Mouse (Mus musculus) cerebellum, postnatal 25 days (tissue): ENCODE results near the gene Coro2a.

Experiments
- DNase-seq, 2 experiments: peaks; one replicate each; pipeline ENCODE4 v3.0.0; 2021; ENCODE audit warnings: mixed read lengths in 2 of 2

Gene Coro2a

DNA sequence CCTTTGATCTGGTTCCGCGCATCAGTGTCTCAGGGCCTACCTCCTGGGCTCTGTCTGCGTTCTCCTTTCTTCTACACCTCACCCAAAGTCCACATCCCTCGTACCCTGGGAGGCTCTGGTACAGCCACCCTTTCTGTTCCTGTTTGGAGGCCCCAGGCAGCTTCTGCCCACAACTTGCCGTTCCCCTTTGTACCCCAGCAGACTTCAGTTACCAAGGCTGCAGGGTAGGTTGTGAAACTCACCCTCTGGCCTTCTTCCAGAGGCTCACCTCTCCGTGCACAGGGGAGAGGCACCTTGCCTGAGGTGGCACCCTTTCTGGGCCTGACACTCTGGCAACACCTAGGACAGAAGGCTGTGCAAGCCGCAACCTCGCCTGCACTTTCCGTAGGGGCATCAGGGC is 46.2 kb downstream of the Coro2a start:
- no peak for DNase-seq

DNA sequence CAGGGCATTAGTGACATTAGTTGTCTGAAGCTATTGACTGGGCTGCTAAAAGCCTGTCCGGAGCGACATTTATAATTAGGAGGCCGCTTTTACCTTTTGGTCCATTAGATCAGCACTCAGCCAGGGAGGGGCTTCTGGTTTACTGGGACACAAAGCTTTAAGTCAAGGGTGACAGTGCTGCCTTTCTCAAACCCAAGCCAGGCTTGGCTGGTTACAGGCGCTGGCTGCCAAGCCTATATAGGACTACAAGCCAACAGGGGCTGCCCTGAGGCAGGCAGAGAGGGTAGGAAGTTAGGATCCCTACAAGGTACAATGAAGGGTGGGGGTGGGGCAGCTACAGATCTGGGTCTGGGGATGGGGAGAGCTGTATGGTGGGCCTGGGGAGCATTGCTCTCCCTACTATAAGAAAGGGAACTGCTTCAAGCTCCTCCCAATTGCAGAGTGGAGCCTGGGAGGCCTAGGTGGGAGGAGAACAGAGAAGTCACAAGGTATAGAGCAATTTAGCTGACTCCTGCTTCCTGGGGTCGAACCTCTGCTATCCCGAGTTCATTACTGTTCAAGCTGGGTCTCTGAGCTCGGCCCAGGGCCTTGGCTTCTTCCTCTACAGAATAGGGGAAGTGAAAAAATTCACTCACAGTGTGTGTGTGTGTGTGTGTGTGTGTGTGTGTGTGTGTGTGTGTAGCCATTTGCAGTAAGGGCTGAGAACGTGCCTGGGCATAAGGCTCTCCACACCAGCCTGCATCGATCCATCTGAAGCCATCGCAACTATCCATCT is 47.5 kb downstream of the Coro2a start:
- peak in 1 of 2 experiments; percentile 42 for DNase-seq

DNA sequence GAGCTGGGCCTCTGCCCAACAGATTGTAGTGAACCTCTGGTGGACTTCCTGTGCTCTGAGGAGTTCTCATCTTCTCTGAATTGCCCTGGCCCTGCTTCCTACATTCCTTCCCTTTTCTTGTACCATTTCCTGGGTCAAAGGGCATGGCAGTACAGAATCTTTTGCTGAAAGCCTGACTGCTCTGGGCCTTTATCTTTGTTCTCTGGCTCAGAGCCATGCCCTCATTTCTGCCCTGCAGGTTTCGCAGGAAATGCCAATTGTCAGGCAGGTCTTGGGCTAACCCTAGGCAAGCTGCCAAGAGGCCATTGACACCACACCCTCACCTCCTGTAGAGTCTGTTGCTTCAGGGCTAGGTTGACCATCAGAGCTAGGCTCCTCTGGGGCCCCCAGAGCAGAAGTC is 48.1 kb downstream of the Coro2a start:
- peak; percentile 94 to 96 for DNase-seq

DNA sequence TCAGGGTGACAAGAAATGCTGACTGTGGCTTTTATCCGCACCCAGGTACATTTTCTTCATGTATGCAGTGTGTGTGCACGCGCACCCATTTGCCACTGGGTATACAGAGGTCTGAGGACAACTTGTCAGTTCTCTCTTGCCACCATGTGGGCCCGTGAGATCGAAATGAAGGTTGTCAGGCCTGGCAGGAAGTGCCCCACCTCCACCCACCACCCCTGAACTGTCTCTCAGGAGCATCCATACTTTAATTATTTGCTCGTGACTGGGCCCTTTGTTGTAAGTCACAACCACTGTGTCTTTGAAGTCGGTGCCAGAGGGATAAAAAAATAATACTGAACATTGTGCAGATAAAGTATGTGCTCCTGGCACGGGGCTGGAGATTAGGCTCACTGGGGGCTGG is 51.6 kb downstream of the Coro2a start:
- DNase-seq: no peak

DNA sequence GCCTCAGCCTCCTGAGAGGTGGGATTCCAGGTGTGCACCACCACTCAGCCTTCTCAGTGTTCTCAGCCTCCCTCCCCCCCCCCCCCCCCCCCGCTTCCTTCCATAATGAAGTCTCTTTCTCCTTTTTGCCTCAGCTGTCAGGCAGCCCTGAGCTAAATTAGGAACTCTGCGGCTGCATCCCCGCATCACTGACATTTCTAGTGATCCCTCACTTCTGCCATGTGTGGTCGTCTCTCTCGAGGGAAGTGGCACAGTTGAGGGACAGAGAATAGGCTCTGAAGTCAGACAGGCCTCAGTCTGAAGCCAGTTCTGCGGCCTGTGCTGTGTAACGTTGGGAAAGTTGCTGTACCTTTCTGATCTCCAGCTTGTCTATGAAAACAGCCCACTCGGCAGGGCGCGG is 52.0 kb downstream of the Coro2a start:
- DNase-seq: no peak

DNA sequence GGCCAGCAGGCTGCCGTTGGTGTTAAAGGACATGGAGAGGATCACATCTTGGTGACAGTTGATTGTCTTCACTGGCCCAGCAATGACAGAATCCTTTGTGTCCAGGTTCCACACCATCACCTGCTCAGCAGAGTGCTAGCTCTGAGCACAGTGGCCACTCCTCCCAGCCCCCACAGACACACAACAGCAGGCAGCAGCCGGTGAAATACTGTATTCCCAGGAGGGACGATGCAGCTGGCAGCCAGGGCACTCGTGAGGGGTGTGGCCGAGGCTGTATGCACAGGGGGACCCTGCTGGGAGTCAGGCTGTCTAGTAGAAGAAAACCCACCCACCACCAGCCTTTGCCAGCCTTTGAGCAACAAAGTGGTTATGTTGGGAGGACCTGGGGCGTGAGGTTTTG is 55.3 kb downstream of the Coro2a start:
- DNase-seq: no peak

DNA sequence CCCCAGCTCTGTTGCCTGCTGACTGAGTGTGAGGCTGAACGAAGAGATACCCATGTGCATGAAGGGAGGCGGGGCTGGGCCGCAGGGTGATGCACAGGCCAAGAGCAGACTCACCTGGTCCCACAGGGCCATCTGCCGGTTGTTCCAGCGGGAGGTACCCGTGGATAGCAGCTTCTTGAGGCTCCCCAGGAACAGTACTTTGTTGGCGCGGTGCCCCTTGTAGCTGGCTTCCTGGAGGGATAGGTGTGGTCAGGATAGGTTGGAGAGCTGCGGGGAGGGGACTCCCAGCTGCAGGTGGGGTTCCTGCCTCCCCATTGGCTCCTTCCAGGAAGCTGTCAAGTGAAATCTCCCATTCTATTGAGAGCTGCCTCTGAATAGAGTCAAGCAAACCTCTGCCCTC is 56.5 kb downstream of the Coro2a start:
- peak; percentile 64 to 76 for DNase-seq

DNA sequence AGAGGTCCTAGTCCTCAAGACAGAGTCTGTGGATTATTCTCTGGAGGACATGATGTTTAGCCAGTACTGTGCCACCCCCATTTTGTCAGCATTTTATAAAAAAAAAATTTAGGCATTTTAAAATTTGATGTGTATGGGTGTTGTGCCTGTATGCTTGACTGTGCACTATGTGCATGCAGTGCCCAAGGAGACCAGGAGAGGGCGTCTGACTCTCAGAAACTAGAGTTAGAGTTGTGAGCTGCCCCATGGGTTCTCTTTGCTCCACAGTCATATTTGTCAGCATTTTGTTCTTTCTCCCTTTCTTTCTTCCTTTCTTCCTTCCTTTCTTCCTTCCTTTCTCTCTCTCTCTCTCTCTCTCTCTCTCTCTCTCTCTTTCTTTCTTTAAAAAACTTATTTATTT is 57.7 kb downstream of the Coro2a start:
- DNase-seq: peak; percentile 59 to 75

DNA sequence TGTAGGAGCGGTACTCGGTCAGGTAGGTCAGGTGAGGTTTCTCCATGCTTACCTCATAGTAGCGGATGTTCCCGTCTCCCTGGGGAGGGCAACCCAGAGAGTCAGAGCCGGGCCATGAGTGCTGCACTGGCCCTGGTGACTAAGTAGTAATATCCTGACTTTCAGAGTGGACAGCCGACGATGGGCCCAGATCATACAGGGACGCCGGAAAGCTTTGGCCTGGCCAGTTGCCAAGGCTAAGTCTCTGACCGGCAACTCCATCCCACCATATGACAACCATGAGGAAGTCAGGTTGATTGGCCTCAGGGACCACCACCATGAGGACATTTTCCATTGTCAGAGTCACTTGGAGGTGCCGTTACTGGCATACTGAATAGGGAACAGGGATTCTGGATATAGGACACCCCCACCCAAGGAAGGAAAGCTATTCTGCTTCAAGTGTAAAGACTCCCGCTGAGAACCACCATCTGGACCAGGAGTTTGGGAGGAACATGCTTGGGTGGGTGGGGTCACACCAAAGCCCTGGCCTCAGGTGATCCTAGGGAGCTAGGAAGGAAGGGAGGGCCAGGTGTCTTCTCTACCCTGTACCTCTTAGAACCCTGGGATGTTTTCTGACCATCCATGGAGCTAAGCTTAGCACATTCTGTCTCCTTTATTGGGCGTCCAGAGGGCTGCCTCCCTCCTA is 58.5 kb downstream of the Coro2a start:
- peak; percentile 55 to 72 for DNase-seq

DNA sequence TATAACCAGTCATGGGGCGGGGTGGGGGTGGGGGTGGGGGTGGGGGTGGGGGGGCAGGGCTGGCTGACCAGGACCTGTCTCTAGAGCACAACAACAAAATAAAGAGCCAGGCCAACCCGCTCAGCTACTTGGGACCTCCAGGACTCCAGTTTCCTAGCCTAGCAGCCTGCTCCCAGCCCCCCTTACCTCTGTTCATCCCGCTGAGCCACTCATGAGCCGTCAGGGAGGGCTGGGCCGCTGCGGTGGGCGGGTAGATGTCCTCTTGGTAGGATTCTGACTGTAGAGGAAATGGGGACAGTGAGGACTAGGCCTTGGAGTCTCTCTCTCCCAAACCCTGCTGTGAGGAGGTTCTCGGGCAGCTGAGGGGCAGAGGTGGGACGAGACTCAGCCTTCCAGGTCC is 60.3 kb downstream of the Coro2a start:
- no peak for DNase-seq

DNA sequence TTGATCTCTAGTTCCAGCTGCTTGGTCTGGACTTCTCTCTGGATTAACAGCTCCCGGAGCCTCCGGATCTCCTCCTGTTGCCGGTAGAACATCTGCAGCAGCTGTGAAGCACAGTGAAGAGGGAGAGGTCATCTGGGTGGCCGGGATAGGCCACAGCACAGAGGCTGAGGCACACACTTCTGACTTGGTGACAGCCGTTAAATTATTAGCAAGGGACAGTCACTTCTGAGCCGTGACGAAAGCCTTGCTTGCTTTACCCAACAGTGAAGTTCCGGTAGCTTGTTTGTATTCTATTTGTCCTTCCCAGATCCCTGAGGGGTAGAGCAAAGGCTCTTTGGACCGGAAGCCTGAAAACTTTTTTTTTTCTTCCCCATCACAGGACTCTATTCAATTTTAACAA is 62.8 kb downstream of the Coro2a start:
- DNase-seq: no peak

DNA sequence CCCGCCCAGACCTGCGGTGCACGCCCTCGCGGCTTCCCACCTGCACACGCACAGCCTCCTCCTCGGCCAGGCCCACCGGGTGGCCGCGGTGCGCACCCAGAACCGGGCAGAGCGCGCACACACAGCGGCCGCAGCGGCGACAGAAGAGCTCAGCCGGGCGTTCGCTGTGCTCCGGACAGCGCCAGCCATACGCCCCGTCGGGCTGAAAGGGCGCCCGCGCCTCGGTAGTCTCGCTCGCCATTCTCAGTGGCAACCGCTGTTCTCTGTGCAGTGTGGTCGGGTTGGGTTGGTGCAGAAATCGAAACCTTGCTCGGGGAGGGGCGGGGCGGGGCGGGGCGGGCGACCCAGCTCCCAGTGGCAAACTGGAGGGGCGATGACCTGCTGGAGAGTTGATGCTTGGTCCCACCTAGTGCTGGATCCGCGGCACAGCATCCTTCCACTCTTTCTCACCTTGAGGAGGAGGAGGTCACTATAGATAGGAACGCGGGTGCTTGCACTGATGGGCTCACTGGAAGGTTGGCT is 66.1 kb downstream of the Coro2a start, which contains the start of gene Trim14:
Gene Trim14, minus strand, starts transcription at position 302 of the 522 bp plus-strand sequence.
- peak in 1 of 2 experiments; percentile 52 for DNase-seq

DNA sequence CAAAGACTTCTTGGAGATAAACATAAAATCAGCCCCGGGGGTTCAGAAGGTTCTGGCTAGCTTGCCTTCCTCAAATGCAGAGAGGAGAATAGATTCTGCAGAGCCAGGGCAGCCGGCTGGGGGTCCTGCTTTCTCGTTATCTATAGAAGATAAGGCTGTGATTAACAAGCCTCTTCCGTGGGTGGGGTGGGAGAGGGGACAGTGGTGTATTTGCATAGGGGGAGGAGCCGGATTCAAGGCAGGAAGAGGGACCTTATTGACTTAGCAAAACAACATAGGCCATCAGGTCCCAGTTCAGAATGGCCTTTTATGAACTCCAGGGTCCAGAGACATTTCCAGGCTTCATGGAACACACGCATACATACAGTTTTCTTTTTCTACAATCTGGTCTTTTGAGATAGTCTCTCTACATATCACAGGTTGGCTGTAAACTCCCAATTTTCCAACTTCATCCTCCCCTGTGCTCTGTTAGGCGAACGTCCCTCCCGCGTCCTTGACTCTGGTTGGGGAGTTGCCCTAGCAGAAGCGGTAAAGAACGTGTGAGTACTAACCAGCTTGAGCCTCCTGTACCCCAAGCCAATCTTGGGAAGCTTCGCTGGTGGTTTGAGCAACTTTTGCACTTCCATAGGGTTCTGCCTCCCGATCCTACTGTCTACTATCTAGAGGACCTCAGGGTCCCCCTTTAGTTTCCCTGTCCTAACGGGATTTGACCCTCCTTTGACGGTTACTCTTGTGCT is 66.7 kb downstream of the Coro2a start:
- DNase-seq: no peak

DNA sequence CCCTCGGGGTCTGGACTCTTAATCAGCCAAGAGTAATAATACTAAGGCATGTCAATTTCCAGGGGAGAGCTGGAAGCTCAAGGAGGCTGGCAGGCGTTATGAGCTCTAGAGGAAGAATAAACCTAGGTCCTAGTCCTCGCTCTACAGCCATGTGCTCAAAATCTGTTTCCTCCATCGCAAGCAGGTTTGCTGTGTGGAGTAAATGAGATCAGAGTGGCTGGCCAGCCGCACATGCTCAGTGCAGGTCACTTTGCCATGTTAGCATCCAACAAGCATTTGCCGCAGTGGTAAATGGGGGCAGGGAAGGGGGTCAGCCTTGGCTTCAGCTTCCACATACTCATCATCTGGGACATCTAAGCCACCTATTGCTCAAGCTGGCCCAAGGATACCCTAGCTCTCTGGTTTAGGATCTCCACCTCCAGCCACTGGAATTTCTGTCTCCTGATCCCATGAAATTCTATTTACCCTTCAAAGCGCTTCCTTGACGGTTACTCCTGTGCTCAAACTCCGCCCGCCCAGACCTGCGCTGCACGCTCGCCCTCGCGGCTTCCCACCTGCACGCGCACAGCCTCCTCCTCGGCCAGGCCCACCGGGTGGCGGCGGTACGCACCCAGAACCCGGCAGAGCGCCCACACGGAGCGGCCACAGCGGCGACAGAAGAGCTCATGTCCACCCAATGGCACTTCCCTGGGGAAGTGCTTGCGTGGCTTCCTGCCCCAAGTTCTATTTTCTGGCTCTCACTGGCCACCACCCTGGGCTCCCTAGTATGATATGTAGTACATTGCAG is 67.9 kb downstream of the Coro2a start:
- no peak for DNase-seq

DNA sequence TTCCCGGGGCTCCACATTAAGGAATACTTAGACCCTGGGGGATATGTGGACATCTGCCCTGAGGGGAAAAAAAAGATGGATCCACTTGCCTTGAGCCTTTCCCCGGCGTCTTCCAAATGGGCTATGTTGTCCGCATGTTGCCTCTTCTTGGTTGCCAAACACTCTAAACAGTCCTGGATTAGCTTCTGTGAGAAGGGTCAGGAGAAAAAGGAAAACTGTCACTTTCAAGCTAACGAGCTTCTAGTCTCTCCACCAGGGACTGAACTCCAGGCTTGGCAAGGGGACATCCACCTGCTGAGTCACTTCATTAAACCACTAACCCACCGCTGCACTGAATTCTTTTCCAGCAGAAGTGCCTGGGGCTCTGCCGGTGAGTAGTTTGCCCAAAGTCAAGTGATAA is 69.1 kb downstream of the Coro2a start:
- no peak for DNase-seq

DNA sequence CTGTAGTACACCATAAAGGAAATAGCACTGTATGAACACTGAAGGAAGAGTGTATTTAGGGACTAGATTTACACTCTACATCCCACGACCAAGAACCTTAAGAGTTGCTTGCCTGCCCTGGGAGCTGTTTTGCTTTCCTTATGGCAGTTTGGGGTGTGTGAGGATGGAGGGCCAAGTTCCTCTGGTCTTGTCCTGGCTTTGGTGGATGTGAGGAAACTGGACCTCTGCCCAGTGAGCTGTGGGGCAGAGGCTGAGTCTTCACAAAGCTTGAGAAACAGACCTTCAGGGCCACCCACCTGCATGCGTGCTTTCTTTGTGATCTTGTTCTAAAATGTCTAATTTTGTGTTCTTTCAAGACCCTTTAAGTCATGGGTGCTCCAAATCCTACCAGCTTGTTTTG is 69.5 kb downstream of the Coro2a start:
- DNase-seq: no peak

DNA sequence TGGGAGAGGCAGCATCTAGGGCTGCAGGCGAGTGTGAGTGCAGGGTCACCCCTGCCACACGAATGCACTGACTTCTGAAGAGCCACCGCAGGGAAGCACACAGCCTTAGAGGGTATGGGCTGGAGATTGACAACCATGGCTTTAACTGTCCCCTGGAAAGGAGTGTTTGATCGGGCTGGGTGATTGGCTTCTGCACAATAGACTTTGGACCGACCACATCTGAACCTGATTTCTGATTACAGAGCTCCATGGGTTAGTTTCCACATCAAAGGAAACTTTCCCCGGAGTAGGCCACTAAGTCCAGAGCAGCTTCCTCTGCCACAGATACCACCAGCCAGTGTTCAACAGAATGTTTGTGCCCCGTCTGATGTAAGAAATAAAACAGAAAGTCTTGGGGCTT is 72.3 kb downstream of the Coro2a start:
- no peak for DNase-seq

DNA sequence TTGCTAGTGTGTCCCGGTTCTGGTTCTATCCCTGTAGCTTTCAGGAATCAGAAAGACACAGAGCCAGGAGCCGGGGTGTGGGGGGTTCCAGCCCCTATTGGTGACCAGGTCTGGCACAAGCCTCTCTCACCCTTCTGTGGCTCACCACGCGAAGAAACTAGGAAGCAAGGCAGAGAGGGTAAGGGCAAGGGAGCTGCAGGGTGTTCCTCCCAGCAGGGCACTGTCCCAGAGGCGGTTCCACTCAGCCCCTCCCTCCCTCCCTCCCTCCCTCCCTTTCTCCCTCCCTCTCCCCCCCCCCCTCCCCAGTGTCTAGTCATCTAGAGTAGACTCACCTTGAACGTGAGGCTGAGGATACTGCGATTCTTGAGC is 74.5 kb downstream of the Coro2a start:
- DNase-seq: no peak

DNA sequence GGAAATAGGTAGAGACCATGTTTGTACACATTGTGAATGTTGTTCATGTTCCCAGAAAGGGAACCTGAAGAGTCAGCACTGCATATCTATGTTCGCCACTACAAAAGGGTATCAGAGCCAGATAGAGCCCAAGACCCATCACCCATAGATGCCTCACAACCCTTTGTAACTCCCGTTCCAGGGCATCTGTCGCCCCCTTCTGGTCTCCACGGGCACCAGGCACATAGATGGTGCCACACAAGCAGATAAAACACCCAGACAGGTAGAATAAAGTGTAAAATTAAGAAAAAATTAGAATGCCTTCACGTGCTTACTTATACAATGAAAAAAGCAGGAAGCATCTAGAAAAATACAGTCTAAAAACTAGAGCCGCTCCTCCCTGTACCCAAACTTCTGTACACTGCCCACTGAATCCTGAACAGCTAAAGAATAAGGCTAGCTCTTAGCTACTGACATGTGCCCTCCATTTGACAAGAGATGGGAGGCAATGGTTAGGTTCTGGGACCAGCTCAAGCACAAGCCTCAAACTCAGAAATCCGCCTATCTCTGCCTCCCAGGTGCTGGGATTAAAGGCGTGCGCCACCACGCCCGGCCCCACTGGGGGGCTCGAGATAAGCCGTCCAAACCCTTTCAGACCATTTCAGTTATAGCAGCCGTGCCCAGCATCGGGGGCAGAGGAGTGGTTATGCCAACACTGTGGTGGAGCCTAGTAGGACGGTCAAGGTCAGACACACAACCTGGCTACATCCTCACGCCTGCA is 75.0 kb downstream of the Coro2a start:
- DNase-seq: no peak

DNA sequence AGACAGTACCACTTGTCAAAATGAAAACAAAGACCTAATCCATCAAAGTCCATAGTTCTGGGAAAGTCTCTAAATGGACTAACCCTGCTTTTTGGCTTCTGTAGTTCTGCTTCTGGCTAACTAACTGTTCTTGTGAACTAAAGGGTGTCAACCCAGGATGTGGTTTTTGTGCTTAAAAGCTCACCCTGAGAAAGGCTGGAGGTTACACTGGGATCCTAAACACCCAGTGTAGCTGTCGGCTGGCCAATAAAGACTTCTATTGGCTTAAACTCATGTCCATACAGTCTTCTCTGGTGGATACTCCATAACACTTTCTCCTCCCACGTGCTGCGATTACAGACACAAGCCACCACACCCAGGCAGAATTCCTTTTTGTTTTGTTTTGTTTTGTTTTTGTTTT is 75.8 kb downstream of the Coro2a start:
- DNase-seq: no peak

DNA sequence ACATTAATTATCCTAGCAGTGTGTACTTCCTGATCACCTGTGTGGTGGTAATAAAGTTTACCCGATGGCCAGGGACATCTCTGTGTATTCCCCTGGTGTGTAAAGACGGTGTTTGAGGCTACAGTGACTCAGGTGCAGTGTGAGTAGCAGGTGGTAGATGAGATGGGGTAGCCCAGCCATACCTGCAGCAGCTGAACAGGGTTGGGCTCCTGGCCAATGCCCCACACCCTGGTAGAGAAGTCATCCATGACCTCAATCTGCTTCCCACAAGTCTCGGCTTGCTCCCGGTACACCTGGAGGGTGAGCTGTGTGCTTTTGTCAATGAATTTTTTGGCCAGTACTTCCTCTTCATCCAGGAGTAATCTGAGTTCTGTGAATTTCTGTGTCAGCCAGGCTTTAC is 78.7 kb downstream of the Coro2a start:
- DNase-seq: no peak

DNA sequence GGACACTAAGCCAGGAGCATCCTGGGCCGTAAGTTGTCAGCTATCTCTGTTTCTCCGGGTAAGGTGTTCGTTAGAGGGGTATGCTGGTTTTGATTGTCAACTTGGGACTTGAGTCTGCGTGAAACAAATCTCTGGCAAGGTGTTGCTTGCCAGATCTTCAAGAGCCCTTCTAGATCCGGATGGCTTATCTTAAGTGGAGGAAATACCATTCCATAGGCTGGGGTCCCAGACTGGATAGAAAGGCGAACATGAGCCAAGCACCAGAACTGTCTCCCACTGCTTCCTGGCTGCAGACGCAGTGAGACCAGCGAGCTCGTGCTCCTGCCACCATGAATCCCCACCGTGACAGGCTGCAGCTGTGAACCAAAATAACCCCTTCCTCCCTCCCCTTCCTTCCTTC is 80.5 kb downstream of the Coro2a start:
- DNase-seq: no peak
